Mouse (Mus musculus): Measurements from ENCODE around the gene Ric1. TPM values are rescaled to one million over a fixed set of nuclear protein-coding genes. Genes with fewer than 3 reads are reported as not detected.
"Not testable (repeated sequence)": the region's sequence is repeated elsewhere in the genome, so short reads cannot be mapped to it uniquely, and the experiment has no call there.

Ric1 gene
- polyA plus RNA-seq, 1 experiment from 2014 or later, result 21.6 TPM

GRCm38 (mm10) chr19:29551980-29552379 is 29.9 kb downstream of the Ric1 start:
- not testable (repeated sequence) for H3K4me1 ChIP-seq (ENCODE audit: control insufficient read depth, insufficient read depth, low read length); H3K36me3 ChIP-seq (ENCODE audit: control insufficient read depth, insufficient read depth, low read length); H3K9me3 ChIP-seq (ENCODE audit: control insufficient read depth, low read length); DNase-seq (ENCODE audit: low spot score); ATAC-seq (ENCODE audit: low read depth); H3K9ac ChIP-seq (ENCODE audit: low read depth, low read length); H3K4me3 ChIP-seq (ENCODE audit: low read depth, low read length); H3K27ac ChIP-seq (replicated peaks; ENCODE audit: low read depth, low read length); H3K27me3 ChIP-seq (replicated peaks; ENCODE audit: control insufficient read depth, insufficient read depth, low read length); H3K4me2 ChIP-seq (ENCODE audit: low read depth, low read length)
- 86% methylated on average over 1 of the region's 1 CpGs for WGBS

- not testable (repeated sequence) for H3K36me3 ChIP-seq (ENCODE audit: control insufficient read depth, insufficient read depth, low read length); H3K4me3 ChIP-seq (ENCODE audit: low read depth, low read length); H3K4me2 ChIP-seq (ENCODE audit: low read depth, low read length); H3K9me3 ChIP-seq (ENCODE audit: control insufficient read depth, low read length); H3K27ac ChIP-seq (replicated peaks; ENCODE audit: low read depth, low read length); H3K9ac ChIP-seq (ENCODE audit: low read depth, low read length); DNase-seq (ENCODE audit: low spot score); ATAC-seq (ENCODE audit: low read depth); H3K4me1 ChIP-seq (ENCODE audit: control insufficient read depth, insufficient read depth, low read length); H3K27me3 ChIP-seq (replicated peaks; ENCODE audit: control insufficient read depth, insufficient read depth, low read length)
- WGBS, result 94% methylated on average over 6 of the region's 7 CpGs
Measured at GRCm38 (mm10) chr19:29557171-29557845, 35.2 kb downstream of the Ric1 start.

- Histone ChIP-seq H3K9me3 (ENCODE audit: control insufficient read depth, low read length) (no peaks in the 10 kb centered on the region), H3K4me2 (ENCODE audit: low read depth, low read length) (no peak overlapping the region)
Measured at GRCm38 (mm10) chr19:29562166-29562565, 40.1 kb downstream of the Ric1 start.

GRCm38 (mm10) chr19:29562603-29563002 is 40.5 kb downstream of the Ric1 start:
- DNase-seq (ENCODE audit: low spot score) (no peak), ATAC-seq (ENCODE audit: low read depth) (no peak)
- no peak overlapping the region for H3K4me3 ChIP-seq (ENCODE audit: low read depth, low read length)
- no peak overlapping the region for H3K4me2 ChIP-seq (ENCODE audit: low read depth, low read length)
- no peak overlapping the region for H3K9ac ChIP-seq (ENCODE audit: low read depth, low read length)
- no peaks in the 10 kb centered on the region for H3K9me3 ChIP-seq (ENCODE audit: control insufficient read depth, low read length)
- no peaks in the 10 kb centered on the region for H3K4me1 ChIP-seq (ENCODE audit: control insufficient read depth, insufficient read depth, low read length)
- no peaks in the 10 kb centered on the region for H3K27me3 ChIP-seq (replicated peaks; ENCODE audit: control insufficient read depth, insufficient read depth, low read length)
- no peak overlapping the region for H3K27ac ChIP-seq (replicated peaks; ENCODE audit: low read depth, low read length)
- 53% methylated on average over 3 of the region's 3 CpGs for WGBS
- H3K36me3 ChIP-seq (ENCODE audit: control insufficient read depth, insufficient read depth, low read length), result peaks cover 28% of the 10 kb centered on the region

More at GRCm38 (mm10) chr19:29562166-29562565, 40.1 kb downstream of the Ric1 start:
- Histone ChIP-seq H3K27me3 (replicated peaks; ENCODE audit: control insufficient read depth, insufficient read depth, low read length) (no peaks in the 10 kb centered on the region), H3K4me1 (ENCODE audit: control insufficient read depth, insufficient read depth, low read length) (no peaks in the 10 kb centered on the region), H3K27ac (replicated peaks; ENCODE audit: low read depth, low read length) (no peak overlapping the region), H3K9ac (ENCODE audit: low read depth, low read length) (no peak overlapping the region), H3K4me3 (ENCODE audit: low read depth, low read length) (no peak overlapping the region), H3K36me3 (ENCODE audit: control insufficient read depth, insufficient read depth, low read length) (peaks cover 26% of the 10 kb centered on the region)
- WGBS, result 78% methylated on average over 4 of the region's 4 CpGs
- DNase-seq (ENCODE audit: low spot score) (no peak), ATAC-seq (ENCODE audit: low read depth) (no peak)

- no peaks in the 10 kb centered on the region for H3K4me1 ChIP-seq (ENCODE audit: control insufficient read depth, insufficient read depth, low read length)
- no peak overlapping the region for H3K9ac ChIP-seq (ENCODE audit: low read depth, low read length)
- H3K36me3 ChIP-seq (ENCODE audit: control insufficient read depth, insufficient read depth, low read length), result peaks cover 32% of the 10 kb centered on the region
- no peaks in the 10 kb centered on the region for H3K27me3 ChIP-seq (replicated peaks; ENCODE audit: control insufficient read depth, insufficient read depth, low read length)
- H3K9me3 ChIP-seq (ENCODE audit: control insufficient read depth, low read length), result no peaks in the 10 kb centered on the region
- no peak overlapping the region for H3K4me2 ChIP-seq (ENCODE audit: low read depth, low read length)
- 55% methylated on average over 7 of the region's 7 CpGs for WGBS
- ATAC-seq (ENCODE audit: low read depth), result peak; percentile 63; the same call in 1 of the 2 replicates
- H3K4me3 ChIP-seq (ENCODE audit: low read depth, low read length), result no peak overlapping the region
- H3K27ac ChIP-seq (replicated peaks; ENCODE audit: low read depth, low read length), result peak overlapping the region; percentile 33; the same call in 1 of the 2 replicates
- DNase-seq (ENCODE audit: low spot score), result peak; percentile 74
Measured at GRCm38 (mm10) chr19:29563258-29563779, 41.2 kb downstream of the Ric1 start.

- ATAC-seq (ENCODE audit: low read depth), result no peak
- WGBS, result 89% methylated on average over 1 of the region's 1 CpGs
Measured at GRCm38 (mm10) chr19:29566512-29566911, 44.4 kb downstream of the Ric1 start.

GRCm38 (mm10) chr19:29582439-29582838 is 60.4 kb downstream of the Ric1 start:
- Histone ChIP-seq H3K36me3 (ENCODE audit: control insufficient read depth, insufficient read depth, low read length) (peaks cover 62% of the 10 kb centered on the region), H3K9me3 (ENCODE audit: control insufficient read depth, low read length) (no peaks in the 10 kb centered on the region), H3K4me2 (ENCODE audit: low read depth, low read length) (no peak overlapping the region), H3K4me1 (ENCODE audit: control insufficient read depth, insufficient read depth, low read length) (no peaks in the 10 kb centered on the region), H3K4me3 (ENCODE audit: low read depth, low read length) (no peak overlapping the region), H3K27ac (replicated peaks; ENCODE audit: low read depth, low read length) (no peak overlapping the region), H3K9ac (ENCODE audit: low read depth, low read length) (no peak overlapping the region), H3K27me3 (replicated peaks; ENCODE audit: control insufficient read depth, insufficient read depth, low read length) (no peaks in the 10 kb centered on the region)
- ATAC-seq (ENCODE audit: low read depth) (no peak), DNase-seq (ENCODE audit: low spot score) (no peak)
- 92% methylated on average over 2 of the region's 2 CpGs for WGBS

More at GRCm38 (mm10) chr19:29566512-29566911, 44.4 kb downstream of the Ric1 start:
- H3K9ac ChIP-seq (ENCODE audit: low read depth, low read length), result no peak overlapping the region
- H3K4me3 ChIP-seq (ENCODE audit: low read depth, low read length), result no peak overlapping the region
- no peaks in the 10 kb centered on the region for H3K9me3 ChIP-seq (ENCODE audit: control insufficient read depth, low read length)
- no peak for DNase-seq (ENCODE audit: low spot score)
- no peaks in the 10 kb centered on the region for H3K27me3 ChIP-seq (replicated peaks; ENCODE audit: control insufficient read depth, insufficient read depth, low read length)
- peaks cover 48% of the 10 kb centered on the region for H3K36me3 ChIP-seq (ENCODE audit: control insufficient read depth, insufficient read depth, low read length)
- no peaks in the 10 kb centered on the region for H3K4me1 ChIP-seq (ENCODE audit: control insufficient read depth, insufficient read depth, low read length)
- H3K4me2 ChIP-seq (ENCODE audit: low read depth, low read length), result no peak overlapping the region
- no peak overlapping the region for H3K27ac ChIP-seq (replicated peaks; ENCODE audit: low read depth, low read length)

- H3K9me3 ChIP-seq (ENCODE audit: control insufficient read depth, low read length), result no peaks in the 10 kb centered on the region; the same call in 1 of the 2 replicates
Measured at GRCm38 (mm10) chr19:29583734-29584133, 61.7 kb downstream of the Ric1 start.

GRCm38 (mm10) chr19:29593783-29594182 is 71.7 kb downstream of the Ric1 start:
- WGBS, result 77% methylated on average over 3 of the region's 3 CpGs
- not testable (repeated sequence) for H3K4me3 ChIP-seq (ENCODE audit: low read depth, low read length); DNase-seq (ENCODE audit: low spot score); H3K9ac ChIP-seq (ENCODE audit: low read depth, low read length); H3K9me3 ChIP-seq (ENCODE audit: control insufficient read depth, low read length); H3K27me3 ChIP-seq (replicated peaks; ENCODE audit: control insufficient read depth, insufficient read depth, low read length); ATAC-seq (ENCODE audit: low read depth); H3K4me2 ChIP-seq (ENCODE audit: low read depth, low read length); H3K4me1 ChIP-seq (ENCODE audit: control insufficient read depth, insufficient read depth, low read length); H3K27ac ChIP-seq (replicated peaks; ENCODE audit: low read depth, low read length)
- H3K36me3 ChIP-seq (ENCODE audit: control insufficient read depth, insufficient read depth, low read length), result peaks cover 59% of the 10 kb centered on the region

More at GRCm38 (mm10) chr19:29583734-29584133, 61.7 kb downstream of the Ric1 start:
- H3K27ac ChIP-seq (replicated peaks; ENCODE audit: low read depth, low read length), result no peak overlapping the region
- peaks cover 69% of the 10 kb centered on the region for H3K36me3 ChIP-seq (ENCODE audit: control insufficient read depth, insufficient read depth, low read length)
- no peak overlapping the region for H3K4me3 ChIP-seq (ENCODE audit: low read depth, low read length)
- ATAC-seq (ENCODE audit: low read depth) (no peak), DNase-seq (ENCODE audit: low spot score) (no peak)
- H3K4me1 ChIP-seq (ENCODE audit: control insufficient read depth, insufficient read depth, low read length), result no peaks in the 10 kb centered on the region
- no peak overlapping the region for H3K9ac ChIP-seq (ENCODE audit: low read depth, low read length)
- H3K4me2 ChIP-seq (ENCODE audit: low read depth, low read length), result no peak overlapping the region
- no peaks in the 10 kb centered on the region for H3K27me3 ChIP-seq (replicated peaks; ENCODE audit: control insufficient read depth, insufficient read depth, low read length)
- WGBS, result 88% methylated on average over 6 of the region's 6 CpGs

Data from embryonic facial prominence, embryonic 14.5 days (tissue).